ENCODE assay signal across 12 mouse cellular contexts in genomic region chr9:92377967-92378366, GRCm38 (mm10).
A peak's percentile ranks its signal among the peaks of the same experiment; 100 is the strongest.
DNase-seq lines count a peak whose midpoint lies in the region.
"Had no signal": no experiment of that assay in that cellular context is flagged by ENCODE, and none has a peak within 500 bp of the region (broad histone marks: within the 10 kb centered on the region; RNA-seq: fewer than 3 reads in every experiment).

No protein-coding gene starts in this region.

- peak; percentile 9 for DNase-seq in embryo, embryonic 11 days
- DNase-seq in embryo, embryonic 9.5 days (ENCODE audit: extremely low spot score), result no peak
- peak; percentile 34 for DNase-seq in heart, adult 8-10 months (ENCODE audit: low spot score)
- no peak for DNase-seq in heart, postnatal 25 days (ENCODE audit: low spot score)
- DNase-seq in NIH3T3 (ENCODE audit: low read depth), result peak; percentile 15
- peak; percentile 49 for DNase-seq in lung, postnatal 10 days
- no peak for DNase-seq in ovary, adult 18-20 months (ENCODE audit: low spot score)
- no peak for DNase-seq in yolk sac, embryonic 10.5 days (ENCODE audit: low spot score)
- DNase-seq: cerebellum, adult 2 months; kidney, adult 18-20 months; kidney, postnatal 25 days; right cerebral cortex, postnatal 14 days had no signal

- intact Hi-C loops in heart, postnatal 25 days (cut with DNase I), result loop anchor here (5.0 kb wide), 1 partner anchor 231 kb away; no protein-coding TSS in a partner anchor

Comparison
In these comparisons a context has a peak if more than half of its experiments do, and no peak if none do; other contexts are left out.
1. DNase-seq: peak in embryo, embryonic 11 days (single experiment), heart, adult 8-10 months (single experiment), NIH3T3 (single experiment) and lung, postnatal 10 days (single experiment); none in embryo, embryonic 9.5 days (single experiment), heart, postnatal 25 days (single experiment), ovary, adult 18-20 months (single experiment) and yolk sac, embryonic 10.5 days (single experiment).